Mouse (Mus musculus): ENCODE measurements at regions not wholly inside any gene's neighbourhood (a gene's known extent, or its start where the extent isn't known, plus 50 kb on each side); places are given as distances from the start of the nearest gene placed in this dataset.

DNA sequence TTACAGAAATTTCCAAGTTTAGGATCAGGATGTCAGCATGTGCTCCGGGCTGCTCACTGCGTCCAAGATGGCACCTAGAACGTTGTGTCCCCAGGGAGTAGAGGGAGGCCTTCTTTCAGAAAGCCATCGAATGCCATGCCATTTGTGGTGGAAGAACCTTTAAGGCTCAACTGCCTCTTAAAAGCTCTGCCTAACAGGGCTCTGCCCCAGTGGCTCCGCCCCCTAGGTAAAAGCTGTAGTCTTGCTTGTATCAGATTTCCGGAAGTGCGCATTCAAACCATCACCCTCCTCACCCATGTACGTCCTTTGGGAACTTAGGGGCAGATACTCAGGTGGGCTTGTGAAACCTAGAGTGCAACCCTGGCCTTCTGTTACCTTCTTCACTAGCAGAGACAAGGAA, 54.0 kb upstream of the Psmd7 start:
- in situ Hi-C loops (cut with MboI, MseI), result no loop called here

DNA sequence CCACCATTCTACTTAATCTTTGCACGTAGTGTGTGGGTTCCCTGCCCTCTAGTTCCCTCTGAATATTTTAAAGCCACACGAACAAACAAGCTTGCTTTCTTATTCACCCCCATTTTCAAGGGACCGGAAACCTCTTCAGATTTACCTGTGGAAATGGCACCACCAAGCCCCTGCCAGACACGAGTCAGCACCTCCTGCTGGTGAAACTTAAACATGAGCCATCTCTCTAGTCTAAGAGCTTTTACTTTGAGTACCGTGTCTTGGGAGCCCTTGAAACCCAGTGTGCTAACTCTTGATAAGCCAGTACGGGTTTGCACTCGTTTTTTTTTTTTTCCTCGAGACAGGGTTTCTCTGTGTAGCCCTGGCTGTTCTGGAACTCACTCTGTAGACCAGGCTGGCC, 59.7 kb upstream of the Psmd7 start:
- in situ Hi-C loops (cut with MboI, MseI), result no loop called here

DNA sequence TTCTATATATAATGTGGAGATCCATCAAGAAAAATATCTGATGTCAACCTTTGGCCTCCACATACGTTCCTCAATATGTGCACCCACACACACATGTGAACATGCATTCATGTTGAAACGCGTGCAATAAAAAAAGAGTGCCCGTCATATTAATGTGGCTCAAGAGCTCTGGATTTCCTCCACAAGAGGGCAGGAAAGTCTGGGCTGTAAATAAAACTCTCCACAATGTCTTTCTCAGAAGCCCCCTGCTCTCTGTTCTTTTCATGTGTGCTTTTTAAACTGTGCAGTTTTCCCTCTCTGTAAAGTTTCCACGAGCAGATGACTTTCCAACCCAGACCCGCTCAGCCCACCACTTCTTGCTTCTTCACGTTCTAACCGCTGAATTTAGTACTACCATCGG, 62.0 kb upstream of the Psmd7 start:
- in situ Hi-C loops (cut with MboI, MseI), result no loop called here

GRCm38 (mm10) chr8:107651424-107651823, 63.2 kb upstream of the Psmd7 start:
- in situ Hi-C loops (cut with MboI, MseI), result no loop called here

- in situ Hi-C loops (cut with MboI, MseI), result no loop called here
Measured at GRCm38 (mm10) chr8:107652226-107652625, 64.0 kb upstream of the Psmd7 start.

GRCm38 (mm10) chr8:107653711-107654110, 65.4 kb upstream of the Psmd7 start:
- in situ Hi-C loops (cut with MboI, MseI), result no loop called here

GRCm38 (mm10) chr8:107656622-107657021, 68.4 kb upstream of the Psmd7 start:
- in situ Hi-C loops (cut with MboI, MseI), result no loop called here

DNA sequence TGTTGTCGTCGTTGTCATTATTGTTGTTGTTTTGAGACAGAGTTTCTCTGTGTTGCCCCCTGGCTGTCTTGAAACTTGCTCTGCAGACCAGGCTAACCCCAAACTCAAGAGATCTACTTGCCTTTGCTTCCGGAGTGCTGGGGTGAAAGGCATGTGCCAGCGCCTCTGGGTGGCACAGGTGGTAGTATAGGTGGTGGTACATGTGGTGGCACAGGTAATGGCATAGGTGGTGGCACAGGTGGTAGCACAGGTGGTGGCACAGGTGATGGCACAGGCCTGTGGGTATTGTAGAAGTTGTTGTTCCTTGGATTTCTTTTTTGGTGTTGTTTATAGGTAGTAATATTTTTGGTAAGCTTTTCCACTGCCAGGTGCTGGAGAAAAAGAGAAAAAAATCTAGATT, 69.5 kb upstream of the Psmd7 start:
- in situ Hi-C loops (cut with MboI, MseI), result no loop called here

- in situ Hi-C loops (cut with MboI, MseI), result no loop called here
Measured at GRCm38 (mm10) chr8:107658386-107658785, 70.1 kb upstream of the Psmd7 start.

GRCm38 (mm10) chr8:107660624-107661023, 72.4 kb upstream of the Psmd7 start:
- in situ Hi-C loops (cut with MboI, MseI), result no loop called here

DNA sequence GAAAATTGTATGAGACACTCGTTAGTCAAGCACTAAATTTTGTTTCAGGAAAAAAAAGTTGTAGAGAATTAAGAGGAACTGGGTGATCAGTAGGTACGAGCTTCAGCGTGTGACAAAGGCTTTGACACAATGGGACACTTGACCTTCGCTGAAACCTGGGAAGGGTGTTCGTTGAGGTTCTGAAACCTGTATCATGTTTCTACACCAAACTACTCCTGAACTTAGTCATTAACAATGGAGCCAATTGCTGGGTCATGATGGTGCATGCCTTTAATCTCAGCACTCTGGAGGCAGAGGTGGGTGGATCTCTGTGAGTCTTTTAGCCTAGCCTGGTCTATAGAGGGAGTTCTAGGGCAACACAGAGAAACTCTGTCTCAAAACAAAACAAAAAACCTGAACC, 81.3 kb upstream of the Psmd7 start:
- in situ Hi-C loops (cut with MboI, MseI), result no loop called here

DNA sequence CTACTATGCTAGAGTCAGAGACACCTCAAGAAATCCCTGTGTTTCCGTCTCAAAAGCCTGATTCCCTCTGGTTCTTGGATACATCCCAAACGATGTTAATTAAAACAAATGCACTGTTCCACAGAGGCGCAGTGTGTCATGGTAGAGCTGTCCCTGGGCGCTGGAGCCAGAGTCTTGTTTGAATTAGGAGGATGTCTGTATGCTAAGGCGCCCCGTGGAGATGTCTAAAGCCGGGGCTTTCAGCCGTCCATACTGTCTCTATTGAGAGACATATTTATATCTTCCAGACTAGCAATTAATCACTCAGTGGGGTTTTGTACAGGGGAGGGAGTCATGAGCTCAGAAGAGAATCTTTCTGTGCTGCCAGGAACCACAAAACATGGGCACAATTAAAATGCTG, 83.2 kb upstream of the Psmd7 start:
- in situ Hi-C loops (cut with MboI, MseI), result no loop called here

DNA sequence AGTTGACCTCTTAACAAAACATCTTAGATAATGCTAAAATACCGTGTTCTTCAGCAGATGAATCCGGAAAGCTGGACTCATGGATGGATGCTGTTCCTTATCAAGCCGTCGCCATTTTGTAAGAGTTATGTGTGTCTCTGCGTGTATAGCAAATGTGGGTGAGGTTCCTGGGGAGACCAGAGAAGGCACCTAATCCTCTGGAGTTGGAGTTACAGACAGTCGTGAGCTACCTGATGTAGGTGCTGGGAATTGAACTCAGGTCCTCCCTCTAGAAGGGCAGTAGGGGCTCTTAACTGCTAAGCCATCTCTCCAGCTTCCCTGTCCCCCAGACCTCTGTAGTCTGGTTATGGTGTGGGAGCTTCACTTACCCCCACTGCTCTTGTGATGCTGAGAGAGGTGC, 84.4 kb upstream of the Psmd7 start:
- in situ Hi-C loops (cut with MboI, MseI), result no loop called here

DNA sequence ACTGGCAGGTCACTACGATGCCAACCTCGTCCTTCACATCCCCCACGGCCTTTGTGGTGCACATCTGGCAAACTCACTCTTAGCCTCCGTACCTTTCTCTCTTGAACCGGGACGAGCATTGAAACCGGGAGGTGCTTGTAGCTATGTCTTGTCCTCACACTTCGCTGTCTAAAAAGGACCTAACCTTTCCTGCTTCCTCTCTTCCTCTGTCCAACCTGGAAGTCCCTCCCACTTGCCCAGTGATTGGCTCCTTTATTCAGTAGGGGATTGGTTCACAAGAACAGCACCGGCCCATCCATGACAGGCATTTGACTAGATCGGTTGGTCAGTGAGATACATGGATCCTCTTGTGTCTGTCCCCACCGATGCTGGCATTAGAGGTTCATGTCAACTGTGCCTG, 93.8 kb upstream of the Psmd7 start:
- in situ Hi-C loops (cut with MboI, MseI), result no loop called here

GRCm38 (mm10) chr8:107684721-107685691, 96.7 kb upstream of the Psmd7 start:
- in situ Hi-C loops (cut with MboI, MseI), result no loop called here

- in situ Hi-C loops (cut with MboI, MseI), result no loop called here
Measured at GRCm38 (mm10) chr8:107686936-107687335, 98.7 kb upstream of the Psmd7 start.

DNA sequence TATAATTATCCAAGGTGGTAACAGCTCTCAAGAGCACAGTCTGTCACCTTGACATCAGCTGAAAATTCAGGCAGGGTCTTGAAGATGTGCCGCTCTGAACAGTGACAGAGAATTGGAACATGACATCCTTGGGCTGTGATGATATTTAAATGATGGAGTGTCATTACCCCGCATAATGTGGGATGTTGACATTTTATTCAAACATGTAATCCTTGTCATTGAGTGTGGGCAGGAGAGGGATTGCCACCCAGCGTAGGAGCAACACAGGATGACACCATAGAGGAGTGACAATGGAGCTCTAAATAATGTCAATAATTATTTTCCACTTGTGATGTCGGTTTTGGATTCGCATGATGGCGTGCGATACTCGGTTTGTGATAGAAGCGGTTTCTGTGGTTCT, 99.3 kb upstream of the Psmd7 start:
- in situ Hi-C loops (cut with MboI, MseI), result no loop called here

DNA sequence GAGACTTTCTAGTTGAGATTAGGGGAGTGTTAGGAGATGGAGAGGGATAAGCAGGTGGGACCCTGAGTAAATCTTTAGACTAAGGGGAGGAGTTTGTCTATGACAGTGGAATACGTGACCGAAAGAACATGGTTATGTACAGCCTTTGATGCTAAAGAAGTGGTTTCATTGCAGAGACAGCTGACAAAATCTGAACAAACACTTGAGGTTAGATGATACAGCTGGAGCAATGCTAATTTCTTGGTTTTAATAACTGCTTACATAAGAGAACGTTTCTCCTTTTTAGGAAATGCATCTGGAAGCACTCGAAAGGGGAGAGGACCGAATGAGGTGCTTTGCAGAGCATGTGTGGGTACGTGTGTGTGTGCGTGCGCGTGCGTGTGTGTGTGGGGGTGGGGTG, 100.8 kb upstream of the Psmd7 start:
- in situ Hi-C loops (cut with MboI, MseI), result no loop called here

DNA sequence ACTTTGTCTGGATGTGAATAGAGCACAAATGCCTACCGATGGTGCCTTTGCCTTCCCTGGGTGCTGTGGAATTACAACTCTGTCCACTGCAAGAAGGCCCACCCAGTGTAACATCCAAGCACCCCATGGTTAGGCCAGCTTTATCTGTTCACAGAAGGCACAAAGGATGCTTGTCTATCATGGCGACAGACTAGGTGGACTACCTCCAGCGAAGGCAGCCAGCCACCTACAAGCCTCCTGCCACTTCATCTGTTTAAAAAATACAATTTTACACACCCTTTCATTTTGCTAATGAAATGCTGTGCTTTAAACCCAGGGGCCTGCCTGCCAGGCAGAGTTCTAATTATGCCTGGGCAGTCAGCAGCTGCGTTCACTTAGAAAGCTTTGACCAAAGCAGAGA, 103.0 kb upstream of the Psmd7 start:
- in situ Hi-C loops (cut with MboI, MseI), result no loop called here

DNA sequence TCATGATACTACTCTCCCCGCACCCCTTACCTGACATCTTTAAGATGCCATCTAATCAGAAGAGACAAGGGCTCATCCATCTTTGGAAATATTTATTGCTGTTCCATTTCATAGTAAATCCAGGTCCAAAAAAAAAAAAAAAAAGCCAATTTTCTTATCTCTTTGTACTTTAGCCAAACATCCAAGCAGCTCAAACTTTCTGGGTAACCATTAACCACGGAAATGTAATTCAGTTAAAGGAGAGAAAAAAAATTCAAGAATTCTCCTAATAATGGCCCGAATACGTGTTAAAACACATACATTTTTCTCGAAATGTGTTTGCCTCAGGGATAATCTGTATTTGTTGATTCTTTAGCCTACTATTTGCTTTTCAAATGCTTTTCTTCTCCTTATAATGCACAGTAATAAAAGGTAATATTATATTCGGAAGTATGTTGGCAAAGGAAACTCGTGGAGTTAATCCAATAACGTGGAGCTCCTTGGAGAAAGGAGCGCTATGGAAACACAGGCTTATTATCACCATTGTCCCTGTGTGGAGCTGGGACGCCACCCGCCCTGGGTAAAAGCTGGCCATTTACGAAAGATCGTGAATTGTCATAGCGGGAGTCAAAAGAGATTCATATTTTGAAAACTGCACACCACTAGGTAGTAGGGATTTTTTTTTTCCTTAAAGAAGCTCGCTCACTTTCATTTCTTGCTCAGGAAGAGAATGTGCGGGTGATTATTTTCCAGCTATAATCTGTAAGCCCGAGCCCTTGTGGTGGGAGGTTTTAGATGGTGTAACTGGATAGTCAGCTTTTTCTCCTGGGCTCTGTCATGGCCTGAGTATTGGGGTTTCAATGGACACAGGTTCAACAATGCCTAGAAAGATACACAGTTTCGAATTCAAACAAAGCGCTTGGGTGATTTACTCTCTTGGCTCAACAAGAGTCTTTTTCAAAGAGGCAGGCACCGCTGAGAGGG, 108.4 kb upstream of the Psmd7 start:
- in situ Hi-C loops (cut with MboI, MseI), result no loop called here

- in situ Hi-C loops (cut with MboI, MseI), result no loop called here
Measured at GRCm38 (mm10) chr8:107699307-107699706, 111.0 kb upstream of the Psmd7 start.

DNA sequence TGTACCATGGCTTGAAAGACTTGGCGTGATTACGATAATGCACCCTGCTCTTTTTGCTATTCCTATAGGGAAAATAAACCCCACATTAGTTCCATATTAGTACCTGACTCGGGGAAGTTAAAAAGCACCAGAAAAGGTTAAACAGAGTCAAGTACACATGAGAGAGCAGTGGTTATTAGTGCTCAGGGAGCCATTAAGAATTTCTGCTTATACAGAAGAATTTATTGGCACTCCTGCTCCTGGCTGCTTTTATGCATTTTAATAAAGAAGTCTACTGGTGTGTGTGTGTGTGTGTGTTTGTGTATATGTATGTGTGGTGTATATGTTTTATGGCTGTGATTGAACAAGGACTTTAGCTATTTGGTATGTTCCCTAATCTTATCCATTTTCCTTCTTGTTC, 111.5 kb upstream of the Psmd7 start:
- in situ Hi-C loops (cut with MboI, MseI), result no loop called here

DNA sequence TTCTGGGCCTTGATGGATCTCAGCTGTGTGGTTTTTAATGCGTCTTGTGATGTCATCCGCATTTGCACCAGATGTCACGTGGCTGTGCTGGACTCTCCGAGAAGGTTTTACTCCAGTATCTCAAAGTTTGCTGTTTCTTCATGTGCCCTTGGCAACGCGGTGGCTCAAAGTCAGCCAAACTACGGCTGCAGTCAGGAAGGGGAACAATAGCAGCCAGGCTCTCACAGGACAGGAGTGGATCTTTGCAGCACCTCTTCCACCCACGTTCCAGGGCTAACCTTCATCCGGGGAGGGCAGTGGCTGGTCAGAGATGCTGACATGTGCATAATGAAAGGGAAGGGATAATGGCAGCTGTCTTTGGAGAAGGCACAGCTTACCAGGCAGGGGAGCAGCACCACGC, 127.6 kb upstream of the Psmd7 start:
- in situ Hi-C loops (cut with MboI, MseI), result no loop called here
